Mouse (Mus musculus): ENCODE data around the gene H2-DMb1. TPM values are rescaled to one million over a fixed set of nuclear protein-coding genes. Genes with fewer than 3 reads are reported as not detected.
A peak's percentile ranks its signal among the peaks of the same experiment; 100 is the strongest.

Gene H2-DMb1
- polyA plus RNA-seq (2014; fragmentation: Nextera tagmentation; extraction: Ambion mirVana) = 0.72 and 0.76 TPM in 2 replicates

- Histone ChIP-seq H3K27ac (no peak within 1 kb of the TSS), H3K4me2 (replicated peaks) (no peak within 1 kb of the TSS), H3K36me3 (replicated peaks; ENCODE audit: control insufficient read depth, insufficient read depth) (no peaks in the 10 kb centered on the region), H3K9ac (no peak within 1 kb of the TSS), H3K4me1 (replicated peaks; ENCODE audit: control insufficient read depth, insufficient read depth, low read length) (no peaks in the 10 kb centered on the region), H3K9me3 (ENCODE audit: control insufficient read depth, low read length) (no peaks in the 10 kb centered on the region), H3K4me3 (replicated peaks; ENCODE audit: low read length) (no peak within 1 kb of the TSS), H3K27me3 (ENCODE audit: control insufficient read depth, insufficient read depth, low read length) (no peaks in the 10 kb centered on the region)
- peak; percentile 69 for DNase-seq (ENCODE audit: low spot score)
- no peak for ATAC-seq (ENCODE audit: low FRiP score)
- WGBS = 69% methylated on average over 4 of the region's 4 CpGs
These were observed at the start of gene H2-DMb1 for GRCm38 (mm10) chr17:34152923-34153322. H2-DMb1 (plus strand) TSS chr17:34153072.

DNA sequence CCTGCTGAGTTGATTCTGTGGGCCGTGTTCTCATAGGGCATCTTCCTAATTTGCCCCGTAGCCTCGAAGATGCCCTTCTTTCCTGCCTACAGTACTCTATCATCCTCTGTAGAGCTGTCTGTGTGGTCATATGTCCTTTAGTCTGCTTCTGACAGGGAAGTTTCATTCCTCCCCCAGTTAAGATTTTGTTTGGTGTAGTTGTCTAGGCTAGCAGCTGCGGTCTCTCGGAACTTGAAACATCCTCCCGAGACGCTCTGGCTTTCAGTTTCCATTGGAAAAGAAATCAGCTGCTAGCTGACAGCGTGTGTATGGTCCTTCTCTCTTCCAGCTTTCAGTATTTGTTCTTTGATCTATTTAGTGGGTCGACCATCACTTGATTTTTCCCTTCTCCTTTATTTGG is 48.1 kb upstream of the H2-DMb1 start:
- DNase-seq (ENCODE audit: low spot score) (no peak), ATAC-seq (ENCODE audit: low FRiP score) (no peak)
- Histone ChIP-seq H3K27me3 (ENCODE audit: control insufficient read depth, insufficient read depth, low read length) (no peaks in the 10 kb centered on the region), H3K4me1 (replicated peaks; ENCODE audit: control insufficient read depth, insufficient read depth, low read length) (no peaks in the 10 kb centered on the region), H3K4me3 (replicated peaks; ENCODE audit: low read length) (no peak overlapping the region), H3K4me2 (replicated peaks) (no peak overlapping the region), H3K27ac (no peak overlapping the region), H3K36me3 (replicated peaks; ENCODE audit: control insufficient read depth, insufficient read depth) (peaks cover 8% of the 10 kb centered on the region; the same call in 1 of the 2 replicates), H3K9me3 (ENCODE audit: control insufficient read depth, low read length) (peaks cover 4% of the 10 kb centered on the region; the same call in 1 of the 2 replicates), H3K9ac (no peak overlapping the region)
- WGBS = 89% methylated on average over 9 of the region's 9 CpGs

GRCm38 (mm10) chr17:34106555-34106954 is 46.3 kb upstream of the H2-DMb1 start:
- no peak overlapping the region for H3K9ac ChIP-seq
- peaks cover 4% of the 10 kb centered on the region; the same call in 1 of the 2 replicates for H3K9me3 ChIP-seq (ENCODE audit: control insufficient read depth, low read length)
- 91% methylated on average over 7 of the region's 7 CpGs for WGBS
- H3K36me3 ChIP-seq (replicated peaks; ENCODE audit: control insufficient read depth, insufficient read depth) = peaks cover 25% of the 10 kb centered on the region
- H3K4me1 ChIP-seq (replicated peaks; ENCODE audit: control insufficient read depth, insufficient read depth, low read length) = no peaks in the 10 kb centered on the region
- H3K27ac ChIP-seq = no peak overlapping the region
- no peak for DNase-seq (ENCODE audit: low spot score)
- no peaks in the 10 kb centered on the region for H3K27me3 ChIP-seq (ENCODE audit: control insufficient read depth, insufficient read depth, low read length)
- H3K4me3 ChIP-seq (replicated peaks; ENCODE audit: low read length) = no peak overlapping the region
- no peak overlapping the region for H3K4me2 ChIP-seq (replicated peaks)
- no peak for ATAC-seq (ENCODE audit: low FRiP score)

DNA sequence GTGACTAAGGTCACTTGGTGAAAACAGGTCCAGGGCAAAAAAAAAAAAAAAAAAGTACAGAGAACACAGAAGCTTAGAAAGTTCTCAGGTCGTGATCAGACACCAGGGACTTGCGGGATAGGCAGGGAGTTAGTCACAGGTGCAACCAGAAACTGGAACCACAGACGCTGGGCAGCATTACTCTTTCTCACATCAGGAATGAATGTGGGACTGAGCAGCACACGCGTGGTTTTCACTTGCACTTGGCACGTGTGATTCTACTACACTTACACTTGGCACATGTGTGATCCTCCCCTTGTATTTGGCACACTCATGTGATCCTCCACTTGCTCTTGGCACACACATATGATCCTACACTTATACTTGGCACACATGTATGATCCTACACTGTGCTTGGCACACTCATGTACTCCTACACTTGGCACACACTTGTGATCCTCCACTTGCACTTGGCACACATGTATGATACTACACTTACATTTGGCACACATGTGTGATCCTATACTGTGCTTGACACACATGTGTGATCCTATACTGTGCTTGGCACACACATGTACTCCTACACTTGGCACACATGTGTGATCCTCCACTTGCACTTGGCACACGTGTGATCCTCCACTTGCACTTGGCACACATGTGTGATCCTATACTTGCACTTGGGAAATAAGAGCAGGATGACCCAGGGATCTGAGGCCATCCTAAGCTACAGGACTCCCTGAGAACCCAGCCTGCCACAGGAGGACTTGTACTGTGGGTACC is 45.6 kb upstream of the H2-DMb1 start:
- 0 out of 2 replicates have a peak, but pooled peaks have one; percentile 31 for ATAC-seq (ENCODE audit: low FRiP score)
- Histone ChIP-seq H3K9ac (no peak overlapping the region), H3K36me3 (replicated peaks; ENCODE audit: control insufficient read depth, insufficient read depth) (peaks cover 33% of the 10 kb centered on the region), H3K27ac (no peak overlapping the region), H3K4me2 (replicated peaks) (no peak overlapping the region), H3K27me3 (ENCODE audit: control insufficient read depth, insufficient read depth, low read length) (no peaks in the 10 kb centered on the region), H3K9me3 (ENCODE audit: control insufficient read depth, low read length) (peaks cover 4% of the 10 kb centered on the region; the same call in 1 of the 2 replicates), H3K4me3 (replicated peaks; ENCODE audit: low read length) (no peak overlapping the region), H3K4me1 (replicated peaks; ENCODE audit: control insufficient read depth, insufficient read depth, low read length) (no peaks in the 10 kb centered on the region)
- WGBS = 85% methylated on average over 7 of the region's 7 CpGs
- DNase-seq (ENCODE audit: low spot score) = no peak

DNA sequence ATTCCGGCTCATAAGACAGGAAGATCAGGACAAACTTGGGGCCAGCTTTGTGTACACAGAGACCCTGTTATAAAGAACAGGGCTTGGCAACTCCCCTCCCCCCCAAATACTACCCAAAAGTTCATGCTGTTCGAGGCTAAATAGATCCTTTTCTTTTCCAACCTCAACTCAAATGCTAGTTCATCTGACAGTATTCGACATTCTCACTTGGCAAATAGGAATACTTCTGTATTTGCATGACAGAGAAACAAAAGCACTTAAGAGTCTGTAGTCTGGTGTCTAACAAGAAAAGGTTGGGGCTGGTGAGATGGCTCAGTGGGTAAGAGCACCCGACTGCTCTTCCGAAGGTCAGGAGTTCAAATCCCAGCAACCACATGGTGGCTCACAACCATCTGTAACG is 44.4 kb upstream of the H2-DMb1 start:
- Histone ChIP-seq H3K9ac (no peak overlapping the region), H3K9me3 (ENCODE audit: control insufficient read depth, low read length) (peaks cover 4% of the 10 kb centered on the region; the same call in 1 of the 2 replicates), H3K4me2 (replicated peaks) (no peak overlapping the region), H3K4me3 (replicated peaks; ENCODE audit: low read length) (no peak overlapping the region), H3K36me3 (replicated peaks; ENCODE audit: control insufficient read depth, insufficient read depth) (peaks cover 44% of the 10 kb centered on the region), H3K27me3 (ENCODE audit: control insufficient read depth, insufficient read depth, low read length) (no peaks in the 10 kb centered on the region), H3K4me1 (replicated peaks; ENCODE audit: control insufficient read depth, insufficient read depth, low read length) (no peaks in the 10 kb centered on the region), H3K27ac (no peak overlapping the region)
- no peak for ATAC-seq (ENCODE audit: low FRiP score)
- no peak for DNase-seq (ENCODE audit: low spot score)
- WGBS = 78% methylated on average over 5 of the region's 6 CpGs

DNA sequence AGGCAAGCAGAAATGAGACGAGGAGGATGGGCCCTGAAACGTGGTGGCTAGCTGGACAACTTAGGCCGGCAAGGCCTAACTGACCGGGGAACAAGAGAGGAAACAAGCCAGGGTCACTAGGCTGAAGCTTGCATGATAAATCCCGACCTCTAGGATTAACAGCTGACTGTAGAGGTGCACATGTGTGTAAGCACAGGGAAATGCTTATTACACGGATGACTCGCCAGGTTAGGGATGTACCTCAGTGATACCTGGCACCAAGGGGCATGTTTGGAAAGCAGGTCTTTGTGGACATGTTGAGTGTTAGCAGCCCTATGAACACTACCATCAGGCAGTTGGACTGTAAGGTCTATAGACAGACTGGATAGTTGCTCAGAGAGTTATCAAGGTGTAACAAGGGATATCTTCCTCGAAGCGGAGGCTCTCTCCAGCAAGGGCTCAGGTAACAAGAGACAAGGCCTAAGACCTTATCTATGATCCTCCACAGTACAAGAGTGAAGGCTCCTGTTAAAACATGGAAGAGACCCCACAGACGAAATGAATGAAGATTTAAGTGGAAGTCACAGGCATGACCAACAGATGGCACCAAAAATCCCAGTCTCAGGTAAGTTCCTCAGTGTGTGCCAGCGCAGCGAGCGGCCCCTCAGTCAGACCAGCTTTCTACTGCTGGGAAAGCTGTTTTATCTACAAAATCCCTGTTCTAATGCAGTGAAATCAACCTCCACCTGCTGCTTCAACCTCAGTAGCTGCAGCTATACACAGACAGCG is 43.6 kb upstream of the H2-DMb1 start:
- H3K27me3 ChIP-seq (ENCODE audit: control insufficient read depth, insufficient read depth, low read length) = no peaks in the 10 kb centered on the region
- H3K9ac ChIP-seq = no peak overlapping the region
- no peak overlapping the region for H3K4me3 ChIP-seq (replicated peaks; ENCODE audit: low read length)
- no peak overlapping the region for H3K4me2 ChIP-seq (replicated peaks)
- H3K9me3 ChIP-seq (ENCODE audit: control insufficient read depth, low read length) = peaks cover 4% of the 10 kb centered on the region; the same call in 1 of the 2 replicates
- ATAC-seq (ENCODE audit: low FRiP score) (0 out of 2 replicates have a peak, but pooled peaks have one; percentile 42), DNase-seq (ENCODE audit: low spot score) (no peak)
- WGBS = 78% methylated on average over 14 of the region's 14 CpGs
- no peak overlapping the region for H3K27ac ChIP-seq
- no peaks in the 10 kb centered on the region for H3K4me1 ChIP-seq (replicated peaks; ENCODE audit: control insufficient read depth, insufficient read depth, low read length)
- peaks cover 52% of the 10 kb centered on the region for H3K36me3 ChIP-seq (replicated peaks; ENCODE audit: control insufficient read depth, insufficient read depth)

DNA sequence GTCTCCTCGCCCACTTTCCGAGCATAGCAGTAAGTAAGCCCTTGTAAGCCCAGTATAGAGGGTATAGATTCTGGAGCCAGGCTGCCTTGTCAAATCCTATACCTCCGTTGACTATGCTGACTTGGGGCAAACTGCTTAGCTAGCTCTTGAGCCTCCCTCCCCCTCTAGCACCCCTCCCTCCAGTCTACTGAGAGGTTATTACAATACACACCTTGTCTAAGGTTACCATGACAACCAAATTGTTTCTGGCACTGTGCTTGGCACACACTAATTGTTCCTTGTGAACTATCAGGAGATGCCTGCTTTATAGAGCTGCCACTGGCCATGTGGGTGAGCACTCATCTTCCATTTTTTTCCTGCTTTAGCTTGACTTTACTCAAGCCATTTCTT is 43.1 kb upstream of the H2-DMb1 start:
- Histone ChIP-seq H3K36me3 (replicated peaks; ENCODE audit: control insufficient read depth, insufficient read depth) (peaks cover 58% of the 10 kb centered on the region), H3K27ac (no peak overlapping the region), H3K4me1 (replicated peaks; ENCODE audit: control insufficient read depth, insufficient read depth, low read length) (no peaks in the 10 kb centered on the region), H3K4me3 (replicated peaks; ENCODE audit: low read length) (no peak overlapping the region), H3K27me3 (ENCODE audit: control insufficient read depth, insufficient read depth, low read length) (no peaks in the 10 kb centered on the region), H3K9ac (no peak overlapping the region), H3K4me2 (replicated peaks) (no peak overlapping the region), H3K9me3 (ENCODE audit: control insufficient read depth, low read length) (peaks cover 4% of the 10 kb centered on the region; the same call in 1 of the 2 replicates)
- 76% methylated on average over 3 of the region's 3 CpGs for WGBS
- ATAC-seq (ENCODE audit: low FRiP score) (0 out of 2 replicates have a peak, but pooled peaks have one; percentile 24), DNase-seq (ENCODE audit: low spot score) (no peak)

- ATAC-seq (ENCODE audit: low FRiP score) (no peak), DNase-seq (ENCODE audit: low spot score) (no peak)
- Histone ChIP-seq H3K36me3 (replicated peaks; ENCODE audit: control insufficient read depth, insufficient read depth) (peaks cover 63% of the 10 kb centered on the region), H3K9ac (no peak overlapping the region), H3K4me3 (replicated peaks; ENCODE audit: low read length) (no peak overlapping the region), H3K4me2 (replicated peaks) (no peak overlapping the region), H3K27me3 (ENCODE audit: control insufficient read depth, insufficient read depth, low read length) (no peaks in the 10 kb centered on the region), H3K4me1 (replicated peaks; ENCODE audit: control insufficient read depth, insufficient read depth, low read length) (no peaks in the 10 kb centered on the region), H3K27ac (no peak overlapping the region), H3K9me3 (ENCODE audit: control insufficient read depth, low read length) (peaks cover 4% of the 10 kb centered on the region; the same call in 1 of the 2 replicates)
- 73% methylated on average over 8 of the region's 8 CpGs for WGBS
These were observed 42.6 kb upstream of the H2-DMb1 start for GRCm38 (mm10) chr17:34110309-34110708.

- no peaks in the 10 kb centered on the region for H3K9me3 ChIP-seq (ENCODE audit: control insufficient read depth, low read length)
- ATAC-seq (ENCODE audit: low FRiP score) = no peak
- 94% methylated on average over 7 of the region's 7 CpGs for WGBS
These were observed 38.8 kb upstream of the H2-DMb1 start for GRCm38 (mm10) chr17:34114114-34114513.

More at GRCm38 (mm10) chr17:34114114-34114513, 38.8 kb upstream of the H2-DMb1 start:
- no peak for DNase-seq (ENCODE audit: low spot score)
- Histone ChIP-seq H3K9ac (no peak overlapping the region), H3K27ac (no peak overlapping the region), H3K4me2 (replicated peaks) (no peak overlapping the region), H3K27me3 (ENCODE audit: control insufficient read depth, insufficient read depth, low read length) (no peaks in the 10 kb centered on the region), H3K4me1 (replicated peaks; ENCODE audit: control insufficient read depth, insufficient read depth, low read length) (peaks cover 13% of the 10 kb centered on the region), H3K4me3 (replicated peaks; ENCODE audit: low read length) (no peak overlapping the region), H3K36me3 (replicated peaks; ENCODE audit: control insufficient read depth, insufficient read depth) (peaks cover 96% of the 10 kb centered on the region)

Measured in hindbrain, embryonic 14.5 days (tissue).